In the genomic region with DNA sequence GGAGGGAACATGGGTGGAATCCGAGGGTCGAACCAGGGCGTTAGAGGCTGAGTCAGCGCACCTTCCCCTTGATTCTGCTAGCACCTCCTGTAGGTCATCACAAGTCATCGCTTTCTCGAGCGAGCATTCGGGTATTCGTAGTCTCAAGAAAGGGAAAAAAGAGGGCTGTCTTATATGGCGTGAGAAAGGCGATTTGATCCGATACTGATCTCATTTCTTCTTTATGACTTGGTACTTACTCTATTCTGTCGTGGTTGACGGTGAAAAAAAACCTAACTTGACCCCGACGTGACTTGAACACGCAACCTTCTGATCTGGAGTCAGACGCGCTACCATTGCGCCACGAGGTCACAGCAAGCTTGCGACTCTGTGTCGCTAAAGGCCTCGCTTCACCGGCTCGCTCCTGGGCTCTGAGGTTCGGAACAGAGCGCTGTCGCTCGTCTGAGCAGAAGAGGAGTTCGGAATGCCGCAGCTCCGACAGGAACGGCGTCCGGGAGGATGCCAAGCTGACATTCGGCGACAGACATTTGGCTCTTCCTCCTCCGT, we compare ENCODE assay signal across 8 mouse cellular contexts. TPM values are rescaled to one million over a fixed set of nuclear protein-coding genes. Genes with fewer than 3 reads are reported as not detected.
DNase-seq lines count a peak whose midpoint lies in the region; ATAC-seq and TF ChIP-seq lines count a peak whose summit lies in the region.

No protein-coding gene starts in this region.

- peak; percentile 88 for ATAC-seq in frontal cortex, adult (ENCODE audit: low TSS enrichment)
- peak; percentile 59 to 71 for ATAC-seq in hematopoietic stem cell, adult 5-6 weeks (replicated peaks in 1 of 2; ENCODE audit: insufficient read depth in 1 of 2, low FRiP score in 2 of 2, low TSS enrichment in 1 of 2, low read depth in 1 of 2, poor library complexity in 2 of 2, severe bottlenecking in 2 of 2)
- peak; percentile 94 for ATAC-seq in lung, embryonic 14.5 days (ENCODE audit: insufficient read depth)
- peak; percentile 41 for ATAC-seq in neutrophil, adult 5-6 weeks (ENCODE audit: extremely low read depth, insufficient number of reproducible peaks, low FRiP score, poor library complexity, severe bottlenecking)

- H3K9me3 ChIP-seq in lung, embryonic 14.5 days (ENCODE audit: low read depth, low read length): no peaks in the 10 kb centered on the region

- H3K27me3 ChIP-seq in lung, embryonic 14.5 days (ENCODE audit: insufficient read depth, low read length): no peaks in the 10 kb centered on the region

- peak overlapping the region; percentile 70 for H3K4me3 ChIP-seq in lung, embryonic 14.5 days (ENCODE audit: low read depth, low read length)

- peak; percentile 51; the same call in 1 of the 2 replicates for TF ChIP-seq CTCF in lung, embryonic 14.5 days (IDR thresholded peaks at IDR 0.05; ENCODE audit: low read depth)

- peak overlapping the region; percentile 97 for H3K27ac ChIP-seq in lung, embryonic 14.5 days (ENCODE audit: low read depth)

- peak; percentile 92 for DNase-seq in MN1 (ENCODE audit: low spot score)
- DNase-seq in cerebellum, adult 9-10 months: peak; percentile 95
- peak; percentile 89 to 98 for DNase-seq in layer of hippocampus, adult 8-10 months (ENCODE audit: low spot score in 2 of 2)
- DNase-seq in lung, embryonic 14.5 days: peak; percentile 96
- DNase-seq in testis, postnatal 14 days (ENCODE audit: low spot score): peak; percentile 85

- peak overlapping the region; percentile 66 for H3K9ac ChIP-seq in lung, embryonic 14.5 days

- H3K4me1 ChIP-seq in lung, embryonic 14.5 days (ENCODE audit: insufficient read depth): no peaks in the 10 kb centered on the region

- H3K4me2 ChIP-seq in lung, embryonic 14.5 days: peak overlapping the region; percentile 63

- H3K36me3 ChIP-seq in lung, embryonic 14.5 days (ENCODE audit: insufficient read depth): no peaks in the 10 kb centered on the region

- WGBS in lung, embryonic 14.5 days: under 1% methylated on average over 39 of the region's 39 CpGs

RNA-seq across cellular contexts. Expression of a gene that starts 29.6 kb away (rescaled TPM):
- not detected in 2 replicates for total RNA-seq in hematopoietic stem cell, adult 5-6 weeks (2017)
- 1 to 10 TPM; 1.3 to 2.1 (median 1.5) TPM for total RNA-seq in layer of hippocampus, adult 8-10 months (2022)
- 0.76 and 1.5 TPM in 2 replicates for polyA plus RNA-seq in lung, embryonic 14.5 days (2014; fragmentation: Nextera tagmentation; extraction: Ambion mirVana)
- not detected in 2 replicates for total RNA-seq in neutrophil, adult 5-6 weeks (2017)

RNA-seq across cellular contexts. Expression of a gene that starts 46.2 kb away (rescaled TPM):
- total RNA-seq in hematopoietic stem cell, adult 5-6 weeks (2017): not detected in 2 replicates
- 100 to 1,000 TPM; 373 to 488 (median 430) TPM for total RNA-seq in layer of hippocampus, adult 8-10 months (2022)
- 0.31 and 0.42 TPM in 2 replicates for polyA plus RNA-seq in lung, embryonic 14.5 days (2014; fragmentation: Nextera tagmentation; extraction: Ambion mirVana)
- total RNA-seq in neutrophil, adult 5-6 weeks (2017): not detected in 2 replicates

Comparison
In these comparisons a context has a peak if more than half of its experiments do, and no peak if none do; other contexts are left out.
1. Peak in every context shown above with its lines: DNase-seq, ATAC-seq, H3K4me3 ChIP-seq and H3K27ac ChIP-seq.
2. ATAC-seq: peak in every context shown above with its lines; median percentile 94 in lung, embryonic 14.5 days; 88 in frontal cortex, adult; 65 in hematopoietic stem cell, adult 5-6 weeks; 41 in neutrophil, adult 5-6 weeks.
3. RNA of a gene that starts 46.2 kb away (total RNA-seq): 373 to 488 TPM in layer of hippocampus, adult 8-10 months; not detected in hematopoietic stem cell, adult 5-6 weeks and not detected in neutrophil, adult 5-6 weeks; every median in the first group is over 100 times any median in the second.